Mouse (Mus musculus) brown adipose tissue, adult 24 weeks (tissue): ENCODE measurements around the gene Dpp8. TPM values are rescaled to one million over a fixed set of nuclear protein-coding genes. Genes with fewer than 3 reads are reported as not detected.
"Not testable (repeated sequence)": the region's sequence is repeated elsewhere in the genome, so short reads cannot be mapped to it uniquely, and the experiment has no call there.

Source experiments
- H3K27ac ChIP-seq: fragments of 200-500 bp; replicated peaks from 2 replicates; pipeline ENCODE4 v1.5.1; 2012; ENCODE audit warnings: low read depth, mild to moderate bottlenecking, low read length
- H3K4me1 ChIP-seq: fragments of 200-500 bp; 2 replicates; pipeline ENCODE4 v1.6.1; 2012; ENCODE audit warnings: low read length, mixed read lengths; ENCODE audit not compliant: control insufficient read depth, insufficient read depth, insufficient read length
- H3K4me3 ChIP-seq: fragments of 200-500 bp; 2 replicates; pipeline ENCODE4 v1.5.1; 2012; ENCODE audit warnings: low read depth, mild to moderate bottlenecking, low read length, moderate library complexity; ENCODE audit not compliant: insufficient read depth
- polyA plus RNA-seq: library from polyadenylated mRNA; stranded (reverse); fragments of >200 nt; gene quantifications from 2 replicates; pipeline ENCODE4 v1.2.4, GENCODE M21; 2012; ENCODE audit not compliant: missing spikeins, insufficient read depth, insufficient read length

Dpp8 gene
- 44.6 and 55.5 TPM in 2 replicates for polyA plus RNA-seq

GRCm38 (mm10) chr9:65032269-65033108 lies at the start of gene Dpp8:
Gene Dpp8, plus strand, starts transcription at chr9:65032414.
- Histone ChIP-seq H3K4me1 (peaks cover 7% of the 10 kb centered on the region), H3K27ac (peak within 1 kb of the TSS; percentile 94), H3K4me3 (peak within 1 kb of the TSS; percentile 94)

GRCm38 (mm10) chr9:64985037-64985794 lies 47.0 kb upstream of the Dpp8 start:
- Histone ChIP-seq H3K4me1 (peaks cover 2% of the 10 kb centered on the region; the same call in 1 of the 2 replicates), H3K27ac (no peak overlapping the region), H3K4me3 (no peak overlapping the region)

GRCm38 (mm10) chr9:64985807-64986206 lies 46.4 kb upstream of the Dpp8 start:
- Histone ChIP-seq H3K4me3 (no peak overlapping the region), H3K4me1 (no peaks in the 10 kb centered on the region), H3K27ac (no peak overlapping the region)

GRCm38 (mm10) chr9:64987651-64988050 lies 44.6 kb upstream of the Dpp8 start:
- no peak overlapping the region for H3K4me3 ChIP-seq
- H3K4me1 ChIP-seq, result no peaks in the 10 kb centered on the region
- no peak overlapping the region for H3K27ac ChIP-seq

GRCm38 (mm10) chr9:64988443-64988842 lies 43.8 kb upstream of the Dpp8 start:
- Histone ChIP-seq H3K27ac (no peak overlapping the region), H3K4me1 (no peaks in the 10 kb centered on the region), H3K4me3 (no peak overlapping the region)

- Histone ChIP-seq H3K27ac (no peak overlapping the region), H3K4me3 (no peak overlapping the region), H3K4me1 (no peaks in the 10 kb centered on the region)
Observed at GRCm38 (mm10) chr9:64990291-64990690, 41.9 kb upstream of the Dpp8 start.

- not testable (repeated sequence) for H3K4me3 ChIP-seq, H3K27ac ChIP-seq, H3K4me1 ChIP-seq
Observed at GRCm38 (mm10) chr9:64995464-64995863, 36.8 kb upstream of the Dpp8 start.

- no peak overlapping the region for H3K4me3 ChIP-seq
- H3K4me1 ChIP-seq, result no peaks in the 10 kb centered on the region
- no peak overlapping the region for H3K27ac ChIP-seq
Observed at GRCm38 (mm10) chr9:65001481-65001880, 30.7 kb upstream of the Dpp8 start.

GRCm38 (mm10) chr9:65005737-65006136 lies 26.5 kb upstream of the Dpp8 start:
- H3K4me1 ChIP-seq, result no peaks in the 10 kb centered on the region
- no peak overlapping the region for H3K27ac ChIP-seq
- H3K4me3 ChIP-seq, result no peak overlapping the region

- Histone ChIP-seq H3K4me3 (no peak overlapping the region), H3K4me1 (0 out of 2 replicates have a peak, but pooled peaks cover 2% of the 10 kb centered on the region), H3K27ac (no peak overlapping the region)
Observed at GRCm38 (mm10) chr9:65010632-65011031, 21.6 kb upstream of the Dpp8 start.

- peaks cover 4% of the 10 kb centered on the region; the same call in 1 of the 2 replicates for H3K4me1 ChIP-seq
- H3K27ac ChIP-seq, result no peak overlapping the region
- no peak overlapping the region for H3K4me3 ChIP-seq
Observed at GRCm38 (mm10) chr9:65011304-65011703, 20.9 kb upstream of the Dpp8 start.

- Histone ChIP-seq H3K4me3 (no peak overlapping the region), H3K27ac (no peak overlapping the region), H3K4me1 (peaks cover 5% of the 10 kb centered on the region)
Observed at GRCm38 (mm10) chr9:65015461-65016222, 16.6 kb upstream of the Dpp8 start.

GRCm38 (mm10) chr9:65016241-65016977 lies 15.8 kb upstream of the Dpp8 start:
- Histone ChIP-seq H3K4me3 (no peak overlapping the region), H3K4me1 (peaks cover 5% of the 10 kb centered on the region), H3K27ac (no peak overlapping the region)

- H3K4me1 ChIP-seq, result peaks cover 8% of the 10 kb centered on the region
- no peak overlapping the region for H3K27ac ChIP-seq
- no peak overlapping the region for H3K4me3 ChIP-seq
Observed at GRCm38 (mm10) chr9:65016978-65017827, 15.0 kb upstream of the Dpp8 start.
